Mouse (Mus musculus) spleen, adult 2 months (tissue): ENCODE measurements around the gene Grm7. TPM values are rescaled to one million over a fixed set of nuclear protein-coding genes. Genes with fewer than 3 reads are reported as not detected.

Experiments used
- DNase-seq, 2 experiments: peaks; one replicate each; pipeline versions ENCODE4 v3.0.0 to v3.0.0-alpha.2; 2012 to 2021; ENCODE audit warnings: low spot score in 2 of 2, low read depth in 1 of 2
- H3K27ac ChIP-seq: fragments of 200-500 bp; 2 replicates; pipeline ENCODE4 v1.5.1; 2012; ENCODE audit warnings: low read length, inconsistent platforms; ENCODE audit not compliant: insufficient read depth
- H3K27me3 ChIP-seq: fragments of 200-500 bp; 2 replicates; pipeline ENCODE4 v1.6.1; 2012; ENCODE audit warnings: mild to moderate bottlenecking, moderate library complexity, low read length, inconsistent platforms; ENCODE audit not compliant: control insufficient read depth, insufficient read depth
- H3K36me3 ChIP-seq: fragments of 200-500 bp; 2 replicates; pipeline ENCODE4 v1.6.1; 2012; ENCODE audit warnings: mild to moderate bottlenecking, low read length, inconsistent platforms; ENCODE audit not compliant: control insufficient read depth, insufficient read depth
- H3K4me1 ChIP-seq: fragments of 200-500 bp; 2 replicates; pipeline ENCODE4 v1.6.1; 2011; ENCODE audit warnings: inconsistent platforms; ENCODE audit not compliant: control insufficient read depth, insufficient read depth, insufficient read length
- H3K4me3 ChIP-seq: fragments of 200-500 bp; 2 replicates; pipeline ENCODE4 v1.5.1; 2011; ENCODE audit warnings: mild to moderate bottlenecking, inconsistent platforms; ENCODE audit not compliant: insufficient read depth, insufficient read length; ENCODE audit errors: extremely low read depth
- CTCF ChIP-seq: fragments of 200-500 bp; IDR thresholded peaks from 2 replicates; pipeline ENCODE4 v1.5.1; 2011; ENCODE audit warnings: mild to moderate bottlenecking, inconsistent platforms; ENCODE audit not compliant: insufficient read depth, insufficient read length, insufficient replicate concordance; ENCODE audit errors: extremely low read depth
- POLR2A ChIP-seq: fragments of 200-500 bp; IDR thresholded peaks from 2 replicates; pipeline ENCODE4 v1.6.1; 2011; ENCODE audit warnings: low read depth, low read length, inconsistent platforms
- WGBS: fragments of 180-500 bp; shearing (Covaris S2); methylation state at CpG from one replicate; pipeline ENCODE4 v1.1.7; 2018; 5-methylcytosine and 5-hydroxymethylcytosine counted together
- polyA plus RNA-seq: library from polyadenylated mRNA; depleted of rRNA; stranded (reverse); fragments of >200 nt; gene quantifications from 2 replicates; pipeline ENCODE4 v1.2.3, GENCODE M21; 2012

Gene Grm7
- polyA plus RNA-seq, 1 experiment = not detected

DNA sequence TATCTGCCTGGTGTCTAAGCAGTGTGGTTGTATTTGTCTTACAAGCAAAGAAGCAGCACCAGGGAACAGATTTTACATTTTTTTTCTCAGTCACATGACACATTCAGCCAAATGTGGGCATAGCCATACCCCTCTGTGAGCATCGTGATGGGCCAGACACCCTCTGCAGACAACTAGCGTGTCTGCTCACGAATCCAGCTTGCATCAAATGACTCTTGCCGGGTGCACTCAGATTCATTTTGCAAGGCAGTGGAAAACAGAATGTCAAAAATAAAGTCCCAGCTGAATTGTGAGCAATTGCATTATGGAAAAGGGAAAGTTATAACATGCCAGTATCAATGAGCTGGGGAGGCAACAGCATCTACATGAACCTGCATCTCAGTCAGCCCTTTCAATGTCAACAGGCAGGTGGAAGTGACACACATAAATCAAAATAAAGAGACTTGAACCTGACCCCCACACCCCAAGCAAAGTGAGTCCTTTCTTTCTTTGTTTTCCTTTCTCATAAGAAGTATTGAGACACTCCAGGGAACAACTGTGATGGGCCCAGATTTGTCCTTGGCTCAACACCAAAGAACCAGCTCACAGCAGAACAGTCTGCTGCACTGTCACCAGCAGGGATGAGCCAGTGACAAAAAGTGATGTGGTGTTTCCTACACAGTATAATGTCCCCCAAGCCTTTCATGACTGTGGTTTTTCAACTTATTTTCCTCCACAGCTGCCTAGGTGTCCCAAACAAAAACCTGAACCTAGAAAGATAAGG, 956.7 kb downstream of the Grm7 start:
- no peak overlapping the region for H3K4me3 ChIP-seq
- H3K4me1 ChIP-seq = no peaks in the 10 kb centered on the region
- no peak overlapping the region for H3K27ac ChIP-seq
- H3K27me3 ChIP-seq = no peaks in the 10 kb centered on the region
- DNase-seq = no peak
- no peaks in the 10 kb centered on the region for H3K36me3 ChIP-seq
- WGBS = 87% methylated on average over 4 of the region's 4 CpGs
- TF ChIP-seq POLR2A = no peak
- TF ChIP-seq CTCF = no peak

DNA sequence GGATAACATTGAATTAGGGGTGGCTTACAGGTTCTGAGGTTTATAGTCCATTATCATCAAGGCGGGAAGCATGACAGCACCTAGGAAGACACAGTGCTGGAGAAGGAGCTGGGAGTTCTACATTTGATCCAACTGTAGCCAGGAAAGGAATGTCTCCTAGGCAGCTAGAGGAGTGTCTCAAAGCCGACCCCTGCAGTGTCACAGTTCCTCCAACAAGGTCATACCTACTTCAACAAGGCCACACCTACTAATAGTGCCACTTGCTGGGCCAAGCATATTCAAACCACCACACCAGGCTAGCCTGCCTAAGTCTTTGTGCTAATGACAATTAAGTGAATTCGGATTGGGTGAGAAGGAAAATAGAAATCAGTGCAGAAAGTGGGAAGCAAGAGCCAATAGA, 965.0 kb downstream of the Grm7 start:
- 79% methylated on average over 3 of the region's 3 CpGs for WGBS
- H3K4me3 ChIP-seq = no peak overlapping the region
- H3K4me1 ChIP-seq = no peaks in the 10 kb centered on the region
- no peaks in the 10 kb centered on the region for H3K36me3 ChIP-seq
- no peaks in the 10 kb centered on the region for H3K27me3 ChIP-seq
- TF ChIP-seq POLR2A (no peak), CTCF (no peak)
- no peak for DNase-seq
- no peak overlapping the region for H3K27ac ChIP-seq

DNA sequence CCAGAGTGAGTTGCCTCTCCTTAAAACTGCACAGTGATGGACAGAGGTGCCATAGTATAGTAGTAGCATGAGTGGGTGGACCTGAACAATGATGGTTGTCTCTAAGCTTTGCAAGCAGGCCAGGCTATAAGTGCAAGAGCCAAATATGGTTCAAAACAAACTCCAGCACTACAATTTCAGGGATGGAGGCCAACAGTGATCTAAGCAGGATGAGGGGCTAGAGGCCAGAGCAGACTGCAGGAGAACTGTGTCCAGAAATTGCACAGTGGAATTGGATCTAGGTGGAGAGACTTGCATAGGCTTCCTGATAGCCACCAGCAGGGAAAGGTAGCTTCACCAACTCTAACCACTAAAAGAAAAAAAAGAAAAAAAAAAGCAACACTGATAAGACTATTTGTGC, 968.5 kb downstream of the Grm7 start:
- H3K36me3 ChIP-seq = no peaks in the 10 kb centered on the region
- H3K4me3 ChIP-seq = no peak overlapping the region
- H3K27me3 ChIP-seq = no peaks in the 10 kb centered on the region
- H3K4me1 ChIP-seq = no peaks in the 10 kb centered on the region
- no peak for DNase-seq
- TF ChIP-seq POLR2A (no peak), CTCF (no peak)
- no peak overlapping the region for H3K27ac ChIP-seq
